In the genomic region with DNA sequence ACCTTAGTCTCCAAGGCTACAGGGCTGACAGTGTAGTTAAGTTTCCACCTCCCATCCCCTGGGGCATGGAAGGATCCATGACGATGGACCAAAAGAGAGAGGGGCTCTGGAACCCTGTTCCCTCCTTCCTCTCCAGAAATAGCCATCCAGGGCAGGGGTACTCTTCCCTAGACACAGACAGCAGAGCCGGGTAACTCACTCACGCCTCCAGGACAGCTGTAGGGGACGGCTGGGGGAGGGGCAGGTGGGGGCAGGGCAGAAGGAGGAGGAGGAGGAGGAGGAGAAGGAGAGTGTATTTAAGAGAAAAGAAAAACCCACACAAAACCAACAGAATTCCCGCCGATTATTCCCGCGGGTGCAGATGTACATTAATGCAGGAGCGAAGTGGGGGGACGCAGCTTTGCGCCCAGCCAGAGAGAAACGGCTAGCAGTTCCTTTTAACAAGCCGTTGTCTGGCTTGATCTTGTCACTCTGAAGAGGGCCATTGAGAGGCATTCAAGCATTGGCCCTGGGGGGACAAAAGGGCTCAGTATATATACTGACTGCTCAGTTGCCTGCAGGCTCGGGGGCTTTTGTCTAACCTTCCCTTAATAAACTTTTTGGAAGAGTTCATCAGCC, we compare ENCODE assay signal across 15 mouse cellular contexts. TPM values are rescaled to one million over a fixed set of nuclear protein-coding genes. Genes with fewer than 3 reads are reported as not detected.
DNase-seq lines count a peak whose midpoint lies in the region; ATAC-seq and TF ChIP-seq lines count a peak whose summit lies in the region.
"Had no signal": no experiment of that assay in that cellular context is flagged by ENCODE, and none has a peak within 500 bp of the region (broad histone marks: within the 10 kb centered on the region; RNA-seq: fewer than 3 reads in every experiment).

No protein-coding gene starts in this region.

- WGBS in hindbrain, embryonic 10.5 days = 4% methylated on average over 14 of the region's 14 CpGs
- WGBS in hindbrain, postnatal 0 days = 7% methylated on average over 14 of the region's 14 CpGs
- WGBS in forebrain, embryonic 12.5 days = under 1% methylated on average over 14 of the region's 14 CpGs
- WGBS in limb, embryonic 13.5 days = 5% methylated on average over 14 of the region's 14 CpGs
- 3% methylated on average over 14 of the region's 14 CpGs for WGBS in neural tube, embryonic 14.5 days

- H3K4me3 ChIP-seq in hindbrain, embryonic 10.5 days = peak overlapping the region; percentile 9
- H3K4me3 ChIP-seq in hindbrain, postnatal 0 days (ENCODE audit: low read length) = no peak overlapping the region
- H3K4me3 ChIP-seq in forebrain, embryonic 12.5 days (replicated peaks) = no peak overlapping the region
- H3K4me3 ChIP-seq in limb, embryonic 13.5 days = no peak overlapping the region
- no peak overlapping the region for H3K4me3 ChIP-seq in neural tube, embryonic 14.5 days (ENCODE audit: low read depth, low read length)
- H3K4me3 ChIP-seq: erythroblast, embryonic 14.5 days; heart, embryonic 13.5 days had no signal

- DNase-seq in hindbrain, embryonic 10.5 days (ENCODE audit: low spot score) = peak; percentile 78
- no peak for DNase-seq in hindbrain, postnatal 0 days (ENCODE audit: low spot score)
- no peak for DNase-seq in heart, postnatal 36 days
- no peak for DNase-seq in spleen, postnatal 14 days (ENCODE audit: low spot score in 2 of 2)
- no peak for DNase-seq in liver
- DNase-seq: adrenal gland, adult 2 months; cerebellum, postnatal 10 days; gastrocnemius, postnatal 14 days; kidney, postnatal 10 days; layer of hippocampus, adult 9-11 months had no signal

- peaks cover 96% of the 10 kb centered on the region for H3K4me1 ChIP-seq in hindbrain, embryonic 10.5 days (replicated peaks)
- no peaks in the 10 kb centered on the region for H3K4me1 ChIP-seq in hindbrain, postnatal 0 days (ENCODE audit: insufficient read depth, low read length)
- peaks cover 77% of the 10 kb centered on the region for H3K4me1 ChIP-seq in forebrain, embryonic 12.5 days
- peaks cover 29% of the 10 kb centered on the region for H3K4me1 ChIP-seq in limb, embryonic 13.5 days
- H3K4me1 ChIP-seq in neural tube, embryonic 14.5 days (ENCODE audit: control insufficient read depth, insufficient read depth, low read length) = peaks cover 11% of the 10 kb centered on the region; the same call in 1 of the 2 replicates

- no peaks in the 10 kb centered on the region for H3K36me3 ChIP-seq in hindbrain, embryonic 10.5 days
- H3K36me3 ChIP-seq in hindbrain, postnatal 0 days (ENCODE audit: insufficient read depth, low read length) = no peaks in the 10 kb centered on the region
- no peaks in the 10 kb centered on the region for H3K36me3 ChIP-seq in forebrain, embryonic 12.5 days (replicated peaks)
- no peaks in the 10 kb centered on the region for H3K36me3 ChIP-seq in limb, embryonic 13.5 days
- H3K36me3 ChIP-seq in neural tube, embryonic 14.5 days (ENCODE audit: control insufficient read depth, insufficient read depth, low read length) = no peaks in the 10 kb centered on the region
- H3K36me3 ChIP-seq: heart, embryonic 13.5 days had no signal

- no peak for ATAC-seq in hindbrain, postnatal 0 days
- ATAC-seq in forebrain, embryonic 12.5 days (ENCODE audit: low FRiP score) = peak; percentile 83
- no peak for ATAC-seq in limb, embryonic 13.5 days (ENCODE audit: low FRiP score, low read depth)
- ATAC-seq in neural tube, embryonic 14.5 days (ENCODE audit: low read depth) = peak; percentile 15; the same call in 1 of the 2 replicates

- no peaks in the 10 kb centered on the region for H3K9me3 ChIP-seq in hindbrain, embryonic 10.5 days
- no peaks in the 10 kb centered on the region for H3K9me3 ChIP-seq in hindbrain, postnatal 0 days (ENCODE audit: low read length)
- no peaks in the 10 kb centered on the region for H3K9me3 ChIP-seq in forebrain, embryonic 12.5 days
- H3K9me3 ChIP-seq in limb, embryonic 13.5 days = no peaks in the 10 kb centered on the region
- H3K9me3 ChIP-seq in neural tube, embryonic 14.5 days (ENCODE audit: control insufficient read depth, low read length) = no peaks in the 10 kb centered on the region
- H3K9me3 ChIP-seq: heart, embryonic 13.5 days had no signal

- no peak for TF ChIP-seq CTCF in hindbrain, postnatal 0 days (IDR thresholded peaks at IDR 0.05; ENCODE audit: low read depth)

- peaks cover 97% of the 10 kb centered on the region for H3K27me3 ChIP-seq in hindbrain, embryonic 10.5 days (ENCODE audit: insufficient read depth, poor library complexity, severe bottlenecking)
- H3K27me3 ChIP-seq in hindbrain, postnatal 0 days (ENCODE audit: insufficient read depth, low read length) = peaks cover 21% of the 10 kb centered on the region
- peaks cover 86% of the 10 kb centered on the region for H3K27me3 ChIP-seq in forebrain, embryonic 12.5 days
- H3K27me3 ChIP-seq in limb, embryonic 13.5 days = peaks cover 94% of the 10 kb centered on the region
- no peaks in the 10 kb centered on the region for H3K27me3 ChIP-seq in neural tube, embryonic 14.5 days (ENCODE audit: control insufficient read depth, insufficient read depth, low read length)

- intact Hi-C loops in heart, postnatal 36 days (cut with DNase I) = no loop called here

- H3K4me2 ChIP-seq in hindbrain, postnatal 0 days (ENCODE audit: low read depth, low read length) = no peak overlapping the region
- peak overlapping the region; percentile 37 for H3K4me2 ChIP-seq in forebrain, embryonic 12.5 days
- H3K4me2 ChIP-seq in limb, embryonic 13.5 days (replicated peaks) = 0 out of 2 replicates have a peak overlapping the region, but pooled peaks have one; percentile 4
- H3K4me2 ChIP-seq in neural tube, embryonic 14.5 days (ENCODE audit: low read depth, low read length) = no peak overlapping the region
- H3K4me2 ChIP-seq: heart, embryonic 13.5 days had no signal

- peak overlapping the region; percentile 86 for H3K27ac ChIP-seq in hindbrain, embryonic 10.5 days
- no peak overlapping the region for H3K27ac ChIP-seq in hindbrain, postnatal 0 days
- peak overlapping the region; percentile 77 for H3K27ac ChIP-seq in forebrain, embryonic 12.5 days
- no peak overlapping the region for H3K27ac ChIP-seq in limb, embryonic 13.5 days
- no peak overlapping the region for H3K27ac ChIP-seq in neural tube, embryonic 14.5 days (ENCODE audit: low read depth, low read length)
- H3K27ac ChIP-seq: heart, embryonic 13.5 days had no signal

- H3K9ac ChIP-seq in hindbrain, postnatal 0 days (replicated peaks; ENCODE audit: low read length) = no peak overlapping the region
- no peak overlapping the region for H3K9ac ChIP-seq in forebrain, embryonic 12.5 days
- H3K9ac ChIP-seq in limb, embryonic 13.5 days = no peak overlapping the region
- H3K9ac ChIP-seq in neural tube, embryonic 14.5 days (replicated peaks; ENCODE audit: low read depth, low read length) = no peak overlapping the region
- H3K9ac ChIP-seq: heart, embryonic 13.5 days had no signal

RNA-seq across cellular contexts. Expression of a gene that starts 26.0 kb away (rescaled TPM):
- polyA plus RNA-seq in hindbrain, embryonic 10.5 days (2016; fragmentation: Nextera tagmentation; extraction: Ambion mirVana) = 2.3 and 2.6 TPM in 2 replicates
- 2.6 and 3.6 TPM in 2 replicates for total RNA-seq in hindbrain, postnatal 0 days (2014; rRNA removed)
- 0.30 and 0.41 TPM in 2 replicates for polyA plus RNA-seq in hindbrain, postnatal 0 days (2015; fragmentation: Nextera tagmentation; extraction: Ambion mirVana)
- polyA plus RNA-seq in forebrain, embryonic 12.5 days (2016; fragmentation: Nextera tagmentation; extraction: Ambion mirVana) = 0.37 and 0.43 TPM in 2 replicates
- polyA plus RNA-seq in limb, embryonic 13.5 days (2015; fragmentation: Nextera tagmentation; extraction: Ambion mirVana) = 0.90 and 0.92 TPM in 2 replicates
- polyA plus RNA-seq in neural tube, embryonic 14.5 days (2014; fragmentation: Nextera tagmentation; extraction: Ambion mirVana) = 0.19 and 0.27 TPM in 2 replicates
- not detected for total RNA-seq in heart, postnatal 36 days (2021)
- total RNA-seq: adrenal gland, adult 2 months had no signal
- polyA plus RNA-seq: adrenal gland, adult 2 months; erythroblast, embryonic 14.5 days; heart, embryonic 13.5 days had no signal

Comparison
In these comparisons a context has a peak if more than half of its experiments do, and no peak if none do; other contexts are left out.
1. H3K27ac ChIP-seq: peak in hindbrain, embryonic 10.5 days (single experiment) and forebrain, embryonic 12.5 days (single experiment); none in hindbrain, postnatal 0 days (single experiment), limb, embryonic 13.5 days (single experiment) and neural tube, embryonic 14.5 days (single experiment).
2. ATAC-seq: peak in forebrain, embryonic 12.5 days (single experiment) and neural tube, embryonic 14.5 days (single experiment); none in hindbrain, postnatal 0 days (single experiment) and limb, embryonic 13.5 days (single experiment).
3. H3K4me2 ChIP-seq: peak in forebrain, embryonic 12.5 days (single experiment) and limb, embryonic 13.5 days (single experiment); none in hindbrain, postnatal 0 days (single experiment) and neural tube, embryonic 14.5 days (single experiment).